Mouse (Mus musculus): ENCODE measurements around the gene Apip.

Gene Apip

DNA sequence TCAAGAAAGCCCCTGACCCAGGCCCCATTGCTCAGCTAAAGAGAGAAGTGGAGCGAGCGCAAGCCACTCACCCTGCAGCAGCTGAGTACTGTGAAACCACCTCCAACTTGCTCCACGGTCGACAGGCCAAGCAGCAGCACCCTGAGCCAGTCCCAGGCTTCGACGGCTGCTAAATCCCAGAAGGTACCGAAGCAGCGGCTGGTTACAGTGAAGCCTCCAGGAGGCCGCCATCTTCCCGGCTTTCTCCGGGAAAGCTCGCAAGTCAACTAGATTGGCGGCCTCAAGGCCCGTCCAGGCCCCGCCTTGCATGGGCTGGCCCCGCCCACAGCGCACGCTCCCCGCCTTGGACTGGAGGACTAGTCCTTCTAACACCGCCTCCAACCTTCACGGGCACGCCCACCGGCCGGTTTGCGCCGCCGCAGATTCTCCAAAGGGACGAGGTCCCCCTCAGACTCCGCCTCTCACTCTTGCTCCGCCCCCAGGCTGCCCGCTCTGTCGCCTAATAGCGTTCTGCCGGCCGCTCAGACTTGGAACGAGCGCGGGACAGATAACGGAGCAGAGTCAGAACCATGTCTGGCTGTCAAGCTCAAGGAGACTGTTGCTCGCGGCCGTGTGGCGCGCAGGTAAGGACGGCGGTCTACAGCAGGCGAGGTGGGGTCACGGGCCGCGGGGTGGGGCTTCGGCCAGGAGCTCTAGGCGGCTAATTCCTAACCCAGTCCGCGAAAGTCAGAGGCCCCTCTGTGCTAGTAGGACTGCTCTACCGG is at the start of gene Apip, which contains the start of gene Pdhx:
Gene Apip (plus strand): TSS at position 457 of the 764 bp plus-strand sequence.
Gene Pdhx (minus strand): TSS at position 295 of the 764 bp plus-strand sequence.
- peak; percentile 100 for DNase-seq (ENCODE audit: low spot score in 2 of 2)

DNA sequence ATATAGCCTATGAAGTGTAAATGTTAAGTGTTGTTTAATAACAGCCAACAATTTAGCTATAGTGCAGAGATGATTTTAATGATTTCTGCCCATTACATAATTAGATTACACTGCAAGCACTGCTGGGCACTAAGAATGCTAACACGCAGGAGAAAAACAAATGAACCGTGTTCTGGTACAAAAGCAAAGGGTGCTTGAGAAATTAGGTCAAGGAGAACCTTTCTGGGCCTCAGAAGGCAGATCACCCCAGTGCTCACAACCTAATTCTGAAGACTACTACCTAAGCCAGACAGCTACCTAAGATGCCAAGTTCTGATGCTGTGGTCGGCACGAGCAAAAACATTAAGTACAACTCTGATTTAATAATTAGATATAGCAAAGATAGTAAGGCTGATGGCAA is 35.6 kb upstream of the Apip start:
- no peak for DNase-seq (ENCODE audit: low spot score in 2 of 2)

DNA sequence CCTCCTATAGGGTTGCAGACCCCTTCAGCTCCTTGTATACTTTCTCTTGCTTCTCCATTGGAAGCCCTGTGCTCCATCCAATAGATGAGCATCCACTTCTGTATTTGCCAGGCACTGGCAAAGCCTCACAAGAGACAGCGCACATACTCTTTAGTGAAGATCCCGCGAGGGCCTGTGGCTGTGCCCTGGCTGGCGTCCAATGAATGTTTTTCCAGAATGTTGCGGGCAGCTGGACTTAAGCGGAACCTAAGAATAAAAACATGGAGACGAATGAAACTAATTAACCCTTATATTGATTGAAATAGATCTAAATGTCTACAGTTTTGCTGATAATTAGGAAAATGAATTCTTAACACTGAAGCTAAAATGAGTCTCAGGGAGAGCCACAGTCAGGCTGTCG is 32.6 kb upstream of the Apip start:
- DNase-seq (ENCODE audit: low spot score in 2 of 2): no peak

DNA sequence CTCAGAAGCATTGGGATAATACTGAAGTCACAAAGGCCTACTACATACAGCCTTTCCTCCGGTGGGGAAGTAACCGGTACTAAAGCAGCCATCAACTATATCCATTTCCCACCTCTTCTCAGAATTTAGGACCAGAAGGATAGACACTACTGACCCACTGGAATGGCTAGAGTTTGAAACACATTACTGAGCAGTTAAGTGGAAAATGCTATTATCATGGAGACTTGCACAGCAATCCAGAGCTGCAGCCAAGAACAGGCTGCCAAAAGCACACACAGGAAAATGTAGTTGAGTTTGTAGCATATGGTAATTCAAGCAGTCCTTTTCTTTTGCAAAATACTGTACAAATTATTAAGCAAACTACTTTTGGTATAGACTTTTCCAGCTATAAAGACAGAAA is 28.2 kb upstream of the Apip start:
- DNase-seq (ENCODE audit: low spot score in 2 of 2): no peak

DNA sequence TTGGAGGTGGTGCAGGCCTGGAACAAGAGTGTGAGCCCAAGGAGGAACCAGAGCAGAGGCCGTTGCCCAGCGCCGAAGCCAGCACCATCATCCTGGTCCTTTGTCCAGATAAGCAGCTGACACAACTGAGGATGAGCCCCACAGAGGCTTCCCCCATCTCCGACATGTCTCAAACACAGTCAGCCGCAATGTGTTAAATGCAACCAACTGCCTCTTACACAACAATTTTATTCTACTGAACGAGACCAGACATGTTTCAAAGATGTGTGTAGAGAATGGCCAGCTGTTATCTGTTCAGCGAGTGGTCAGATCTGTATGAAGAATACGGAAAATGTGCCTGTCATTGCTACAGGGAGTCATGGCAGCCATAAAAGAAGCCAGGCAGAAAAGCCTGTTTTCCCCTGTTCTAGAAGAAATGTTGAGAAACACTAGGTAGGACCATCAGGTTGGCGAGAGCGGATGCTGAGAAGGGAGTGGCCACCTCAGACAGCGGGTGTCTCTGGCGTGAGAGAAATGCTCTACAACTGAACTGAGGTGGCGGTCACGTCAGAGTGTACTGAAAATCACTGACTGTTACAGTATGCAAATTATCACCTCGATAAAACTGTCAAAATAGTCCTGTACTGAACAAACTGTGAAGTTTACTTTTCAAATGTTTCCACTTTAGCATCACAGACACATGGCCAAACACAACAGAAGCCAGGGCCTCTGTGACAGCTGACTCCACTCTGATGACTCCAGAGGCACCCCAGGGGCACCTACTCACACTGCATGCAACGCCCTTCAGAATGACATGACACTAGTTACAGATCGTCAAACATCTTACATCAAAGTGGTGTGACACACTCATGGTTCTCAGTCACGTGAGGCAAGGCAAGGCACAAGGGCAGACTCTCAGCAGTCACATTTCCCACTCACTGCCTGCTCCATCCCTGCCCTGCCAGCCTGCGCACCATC is 21.3 kb upstream of the Apip start:
- no peak for DNase-seq (ENCODE audit: low spot score in 2 of 2)

DNA sequence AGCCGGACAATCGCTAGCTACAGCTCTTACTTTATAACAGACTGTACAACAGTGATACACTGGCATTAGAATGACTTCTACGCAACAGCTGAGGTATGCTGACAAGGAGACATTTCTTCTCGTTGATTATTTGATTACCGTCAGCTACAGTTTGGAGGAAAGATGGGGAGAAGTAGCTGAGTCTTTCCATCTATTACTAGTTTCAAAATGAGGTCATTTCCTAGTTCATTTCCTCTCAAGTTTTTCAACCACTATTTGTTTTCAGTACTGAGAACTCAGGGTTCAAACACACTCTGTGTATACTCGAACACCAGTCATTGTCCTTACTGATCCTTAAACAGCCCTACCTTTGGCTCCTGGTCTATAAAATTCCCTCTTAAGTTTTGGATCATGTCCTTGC is 17.7 kb upstream of the Apip start:
- no peak for DNase-seq (ENCODE audit: low spot score in 2 of 2)

DNA sequence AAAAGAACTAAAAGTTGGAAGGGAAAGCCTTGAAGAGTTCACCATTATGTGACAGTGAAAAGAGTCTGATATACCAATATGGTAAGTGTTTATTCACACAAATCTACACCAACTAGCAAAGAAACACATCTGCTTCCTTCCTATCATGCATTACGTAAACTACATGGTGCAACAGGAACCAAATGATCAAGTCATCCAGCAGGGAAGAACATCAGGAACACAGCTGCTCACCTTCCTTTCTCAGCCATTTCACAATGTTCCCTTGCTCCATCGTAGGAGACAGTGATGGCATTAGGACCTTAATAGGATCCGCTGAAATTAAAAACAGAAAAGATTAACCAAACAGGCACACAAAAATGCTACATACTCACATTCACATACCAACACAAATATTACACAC is 15.2 kb upstream of the Apip start:
- DNase-seq (ENCODE audit: low spot score in 2 of 2): no peak

DNA sequence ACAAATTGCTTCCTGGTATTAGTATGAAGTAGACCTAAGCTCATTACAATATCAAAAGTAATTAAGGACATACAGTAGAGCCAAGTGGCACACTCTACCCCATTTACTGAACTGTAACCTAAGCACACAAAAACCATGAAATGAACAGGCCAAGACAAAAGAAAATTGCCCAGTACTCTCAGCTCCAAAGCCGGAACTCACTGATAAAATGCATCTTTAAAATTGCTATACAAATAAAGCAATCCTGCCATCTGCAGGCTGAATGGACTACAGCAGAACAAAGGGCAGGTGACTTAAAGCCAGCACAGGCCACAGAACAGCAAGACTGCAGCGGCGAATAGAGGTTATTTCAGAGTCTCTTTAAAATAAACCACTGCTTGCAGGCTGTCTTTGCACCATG is 10.6 kb upstream of the Apip start:
- no peak for DNase-seq (ENCODE audit: low spot score in 2 of 2)

DNA sequence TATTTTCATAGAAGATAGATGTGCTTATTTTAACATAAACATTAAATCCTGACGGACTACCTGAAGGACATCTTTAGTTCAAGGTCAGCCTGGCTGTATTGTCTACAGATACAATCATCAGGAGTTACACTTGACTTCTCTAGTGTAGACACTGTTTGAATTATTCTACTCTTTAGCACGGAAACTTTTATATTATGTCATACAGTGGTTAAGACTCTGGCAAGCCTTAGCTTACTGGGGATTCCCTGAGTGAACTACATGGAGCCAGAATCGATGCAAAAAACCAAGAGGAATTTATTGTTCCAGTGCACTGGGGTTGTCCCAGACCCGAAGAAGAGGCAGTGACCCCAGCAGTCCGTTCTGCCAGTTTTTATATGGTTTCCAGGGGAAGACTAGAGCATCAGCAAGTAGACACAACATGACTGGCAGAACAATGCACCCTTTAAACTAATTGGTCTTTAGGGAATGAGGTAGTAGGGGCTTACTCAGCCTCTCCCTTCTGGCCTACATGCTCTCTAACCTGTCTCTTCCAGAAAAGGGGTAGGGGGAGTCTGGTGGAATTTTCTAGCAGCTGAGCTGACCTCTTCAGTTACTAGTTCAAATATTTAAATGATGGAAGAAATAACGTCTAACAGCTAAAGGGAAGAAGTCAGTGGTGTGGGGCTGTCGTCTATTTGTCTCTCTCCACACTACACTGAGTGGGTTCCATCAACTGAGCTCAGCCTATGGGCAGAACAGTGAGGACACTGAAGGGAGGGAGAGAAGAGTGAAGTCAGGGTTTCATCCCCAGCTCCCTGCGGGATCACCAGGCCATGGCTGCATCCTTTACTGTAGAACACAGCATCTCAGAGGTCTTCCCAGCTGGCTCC is 6.6 kb upstream of the Apip start:
- no peak for DNase-seq (ENCODE audit: low spot score in 2 of 2)

DNA sequence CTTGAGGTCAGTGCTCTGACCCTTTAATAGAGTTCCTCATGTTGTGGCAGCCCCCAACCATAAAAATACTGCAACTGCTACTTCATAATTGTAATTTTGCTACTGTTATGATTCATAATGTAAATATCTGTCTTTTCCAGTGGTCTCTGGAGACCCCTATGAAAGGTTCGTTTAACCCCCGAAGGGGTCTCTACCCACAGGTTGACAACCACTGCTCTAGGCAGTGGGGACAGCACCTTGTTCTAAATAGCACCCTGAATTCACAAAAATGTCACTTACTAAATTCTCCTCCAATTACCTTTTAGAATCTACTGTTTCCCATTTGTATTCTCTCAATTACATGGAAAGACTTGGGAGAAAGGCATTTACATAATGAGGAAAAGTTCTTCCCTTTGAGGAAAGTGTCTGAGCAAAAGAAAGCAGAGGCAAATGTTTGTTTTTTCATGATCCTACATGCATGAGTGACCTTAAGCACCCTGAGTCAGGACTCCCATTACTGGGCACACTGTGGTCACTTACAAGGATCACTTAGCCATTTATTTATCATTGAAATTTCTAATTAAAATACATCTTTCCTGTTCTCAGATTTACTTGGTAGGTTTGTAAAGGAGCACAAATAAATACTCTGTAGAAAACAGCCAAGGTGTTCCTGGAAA is 5.8 kb upstream of the Apip start:
- no peak for DNase-seq (ENCODE audit: low spot score in 2 of 2)

DNA sequence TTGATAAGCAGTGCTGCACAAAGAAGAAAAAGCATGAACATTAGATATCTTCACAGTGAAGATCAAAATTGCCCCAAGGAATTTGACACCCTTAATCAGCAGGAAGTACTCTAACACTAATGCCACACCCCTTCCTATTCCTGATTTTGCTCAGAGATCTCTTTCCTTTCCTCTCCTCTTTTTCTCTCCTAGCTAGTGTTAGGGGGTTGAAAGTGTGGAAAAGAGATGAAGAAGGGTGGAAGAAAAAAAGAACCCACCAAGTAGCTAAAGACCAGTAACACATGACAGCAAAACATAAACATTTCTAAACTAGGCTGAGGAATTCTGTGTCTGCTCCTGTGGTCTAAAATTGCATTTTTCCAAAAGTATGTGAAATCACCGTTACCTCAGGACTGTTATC is 4.9 kb upstream of the Apip start:
- no peak for DNase-seq (ENCODE audit: low spot score in 2 of 2)

DNA sequence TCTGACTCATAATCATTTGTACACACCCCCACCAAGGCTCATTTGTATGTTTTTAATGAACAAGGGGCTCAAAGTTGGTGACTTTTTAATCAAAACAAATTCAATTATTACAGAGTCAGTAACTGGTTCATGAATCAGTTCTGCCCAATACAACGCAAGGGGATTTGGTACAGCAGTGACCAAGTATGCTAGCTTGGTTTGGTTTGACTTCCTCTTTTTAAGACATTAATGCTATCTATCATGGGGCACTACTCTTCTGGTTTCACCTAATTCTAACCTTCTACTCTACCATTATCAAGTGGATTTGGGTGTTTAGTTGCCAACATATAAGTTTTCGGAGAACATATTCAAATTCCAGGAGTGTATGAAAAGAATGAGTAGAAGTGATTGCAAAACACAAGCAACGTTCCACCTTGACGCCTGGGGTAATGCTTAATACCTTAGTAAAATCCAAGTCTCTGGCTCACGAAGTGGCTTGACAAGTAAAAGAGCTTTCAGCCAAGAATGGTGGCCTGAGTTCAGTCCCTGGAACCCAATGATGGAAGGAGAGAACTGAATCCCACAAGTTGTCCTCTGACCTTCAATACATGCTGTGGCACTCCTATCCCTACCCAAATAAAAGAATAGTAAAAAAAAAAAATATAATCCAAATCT is 3.6 kb upstream of the Apip start:
- DNase-seq (ENCODE audit: low spot score in 2 of 2): no peak

DNA sequence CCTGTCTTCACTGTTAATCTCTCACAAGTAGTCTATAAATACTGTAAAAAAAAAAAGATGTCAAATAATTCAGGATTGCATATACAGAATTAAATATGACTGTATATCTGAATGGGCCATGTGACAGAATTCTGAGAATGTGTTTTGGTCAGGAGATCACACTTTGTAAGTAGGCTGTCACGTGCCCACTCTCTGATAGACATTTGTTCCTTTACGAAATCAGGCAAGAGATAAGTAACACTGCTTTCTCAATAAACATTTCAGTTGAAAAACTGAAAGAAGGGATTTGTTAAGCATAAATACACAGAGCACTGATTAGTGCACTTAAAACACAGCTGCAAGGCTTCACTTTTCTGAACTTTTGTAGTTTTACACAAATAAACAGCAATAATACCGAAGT is 2.9 kb upstream of the Apip start:
- DNase-seq (ENCODE audit: low spot score in 2 of 2): no peak

DNA sequence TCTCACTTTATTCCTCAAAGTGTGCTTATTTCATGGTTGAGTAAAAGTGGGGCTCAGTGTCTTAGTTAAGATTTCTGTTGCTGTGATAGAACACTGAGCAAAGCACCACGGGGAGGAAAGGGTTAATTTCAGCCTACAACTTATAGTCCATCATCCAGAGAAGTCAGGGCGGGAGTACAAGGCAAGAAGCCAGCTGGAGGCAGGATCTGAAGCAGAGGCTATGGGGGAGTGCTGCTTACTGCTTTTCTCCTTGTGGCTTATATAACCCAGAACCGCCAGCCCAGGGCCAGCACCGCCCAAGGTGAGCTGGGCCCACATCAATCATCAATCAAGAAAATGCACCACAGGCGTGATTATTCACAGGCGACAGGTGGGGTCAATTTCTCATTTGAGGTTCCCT is 7.6 kb downstream of the Apip start:
- DNase-seq (ENCODE audit: low spot score in 2 of 2): no peak

DNA sequence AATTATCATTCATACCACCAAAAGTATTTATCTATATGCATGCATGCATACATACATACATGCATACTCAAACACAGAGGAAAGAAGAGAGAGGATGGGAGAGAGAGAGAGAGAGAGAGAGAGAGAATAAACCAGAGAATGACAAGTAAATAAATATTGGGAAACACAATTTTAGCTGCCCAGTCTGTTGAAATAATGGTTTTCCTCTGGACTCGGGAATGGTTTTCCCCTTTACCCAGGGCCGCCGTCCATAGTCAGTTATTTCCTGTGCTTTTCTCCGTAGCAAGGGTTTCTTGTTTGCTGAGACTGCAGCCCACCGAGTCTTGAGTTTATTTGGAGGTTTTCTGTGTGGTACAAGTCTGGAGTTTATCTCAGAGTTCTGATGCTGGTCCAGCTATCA is 8.2 kb downstream of the Apip start:
- DNase-seq (ENCODE audit: low spot score in 2 of 2): no peak

DNA sequence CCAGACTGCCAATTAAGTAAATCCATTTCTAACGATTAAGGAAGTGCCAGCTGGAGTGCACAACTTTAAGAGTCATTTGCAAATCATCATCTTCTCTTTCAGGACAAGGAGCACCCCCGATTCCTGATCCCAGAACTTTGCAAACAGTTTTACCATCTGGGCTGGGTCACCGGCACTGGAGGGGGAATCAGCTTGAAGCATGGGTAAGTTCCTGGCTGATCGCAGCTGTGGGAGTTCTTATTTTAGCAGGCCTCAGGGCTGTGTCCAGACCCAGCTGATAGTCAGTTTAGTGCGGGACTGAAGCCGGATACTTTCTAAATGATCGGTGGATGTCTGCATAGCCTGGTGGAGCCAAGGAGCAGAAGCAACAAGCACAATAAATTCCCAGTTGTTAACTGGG is 9.4 kb downstream of the Apip start:
- no peak for DNase-seq (ENCODE audit: low spot score in 2 of 2)

DNA sequence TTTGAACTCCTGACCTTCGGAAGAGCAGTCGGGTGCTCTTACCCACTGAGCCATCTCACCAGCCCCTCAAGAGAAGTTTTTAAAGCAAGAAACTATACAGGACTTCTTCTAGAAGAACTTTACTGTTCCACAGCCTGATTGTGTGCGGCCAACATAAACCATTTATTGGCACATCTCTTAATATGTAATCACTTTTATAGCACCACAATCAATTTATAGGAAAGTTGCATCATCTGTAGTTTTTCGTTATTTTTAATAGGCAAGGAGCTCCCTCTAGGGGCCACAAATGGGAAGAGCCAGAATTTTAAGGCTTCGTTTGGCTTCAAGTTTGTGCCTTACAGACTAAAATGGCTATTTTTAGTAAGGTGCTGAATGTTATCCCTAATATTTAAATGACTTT is 11.0 kb downstream of the Apip start:
- no peak for DNase-seq (ENCODE audit: low spot score in 2 of 2)

DNA sequence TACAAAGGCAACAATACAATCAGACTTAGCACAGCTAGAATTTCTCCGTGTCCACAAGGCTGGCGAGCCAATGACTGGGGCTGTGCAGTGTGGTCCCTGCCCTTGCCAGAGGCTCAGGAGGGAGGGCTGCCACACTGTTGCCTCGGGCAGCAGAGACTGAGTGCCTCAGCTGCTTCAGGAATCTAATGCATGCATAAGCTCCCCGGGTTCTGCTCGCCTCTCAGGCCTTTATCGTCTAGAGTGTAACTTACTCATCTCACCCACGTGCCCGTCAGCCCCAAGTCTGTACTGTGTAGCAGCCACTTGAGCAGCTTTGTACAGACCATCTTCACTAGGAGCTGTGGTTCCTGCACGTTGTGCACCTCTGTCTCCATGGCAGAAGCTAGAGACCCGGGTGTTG is 12.2 kb downstream of the Apip start:
- DNase-seq (ENCODE audit: low spot score in 2 of 2): no peak

DNA sequence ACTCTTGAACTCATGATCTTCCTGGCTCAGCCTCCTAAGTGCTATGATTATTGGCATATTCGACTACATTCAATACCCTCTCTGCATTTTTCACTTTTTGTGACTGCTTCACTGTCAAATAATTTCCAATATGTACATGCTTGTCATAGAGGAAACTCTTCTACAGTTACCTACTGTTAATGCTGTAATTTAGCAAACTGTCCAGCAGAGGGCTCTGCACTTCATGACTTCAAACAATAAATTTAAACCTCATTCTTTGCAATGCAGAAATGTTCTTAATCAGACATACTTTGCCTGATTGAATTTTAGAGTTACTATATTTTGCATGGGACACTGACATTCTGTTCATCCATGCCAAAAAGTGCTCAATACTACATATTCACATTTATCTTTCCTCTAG is 13.0 kb downstream of the Apip start:
- no peak for DNase-seq (ENCODE audit: low spot score in 2 of 2)

DNA sequence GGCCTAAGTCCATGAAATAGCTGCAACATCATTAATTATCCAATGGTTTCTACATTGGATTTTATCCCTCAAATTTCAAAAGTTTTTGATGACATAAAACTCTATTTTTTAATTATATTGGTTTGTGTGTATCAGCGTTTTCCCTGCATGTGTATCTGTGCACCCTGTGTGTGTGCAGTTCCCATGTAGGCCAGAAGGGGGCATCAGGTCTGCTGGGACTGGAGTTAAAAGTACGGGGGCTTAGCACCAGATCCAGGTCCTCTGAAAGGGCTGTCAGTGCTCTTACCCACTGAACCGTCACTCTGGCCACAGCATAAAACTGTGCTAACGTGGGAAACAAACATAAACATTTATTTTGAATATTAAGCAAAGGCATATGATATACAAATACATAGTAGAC is 14.6 kb downstream of the Apip start:
- no peak for DNase-seq (ENCODE audit: low spot score in 2 of 2)

DNA sequence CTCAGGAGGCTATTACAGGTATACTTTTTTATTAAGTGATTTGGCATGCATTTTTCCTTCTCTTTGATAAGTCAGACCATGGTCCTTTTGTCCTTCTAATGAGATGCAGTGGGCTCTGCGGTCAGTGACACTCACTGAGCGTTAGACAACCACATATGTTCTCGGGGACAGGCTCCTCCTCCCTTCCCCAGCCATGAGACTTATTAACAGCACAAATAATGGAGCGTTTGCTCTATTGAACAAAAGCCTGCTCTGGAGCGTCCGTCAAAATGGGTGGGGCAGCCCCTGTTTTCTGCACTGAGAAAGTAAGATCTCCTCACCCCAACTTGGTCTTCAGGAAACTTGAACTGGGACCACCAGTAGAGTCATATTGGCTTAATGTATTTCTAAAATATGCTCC is 16.0 kb downstream of the Apip start:
- DNase-seq (ENCODE audit: low spot score in 2 of 2): no peak

All from urinary bladder, postnatal 4 days (tissue).